In genomic region chr11:54757993-54758392, GRCm38 (mm10) we compare ENCODE assay signal across 10 mouse cellular contexts. TPM values are rescaled to one million over a fixed set of nuclear protein-coding genes. Genes with fewer than 3 reads are reported as not detected.
DNase-seq lines count a peak whose midpoint lies in the region; ATAC-seq lines count a peak whose summit lies in the region.
"Had no signal": no experiment of that assay in that cellular context is flagged by ENCODE, and none has a peak within 500 bp of the region (broad histone marks: within the 10 kb centered on the region; RNA-seq: fewer than 3 reads in every experiment).

No protein-coding gene starts in this region.

- no peak overlapping the region for H3K4me3 ChIP-seq in neural tube, embryonic 14.5 days (ENCODE audit: low read depth, low read length)
- H3K4me3 ChIP-seq in neural tube, embryonic 15.5 days (replicated peaks): no peak overlapping the region
- H3K4me3 ChIP-seq: liver, embryonic 13.5 days; neural tube, embryonic 13.5 days had no signal

- no peak overlapping the region for H3K27ac ChIP-seq in neural tube, embryonic 14.5 days (ENCODE audit: low read depth, low read length)
- no peak overlapping the region for H3K27ac ChIP-seq in neural tube, embryonic 15.5 days (replicated peaks)
- H3K27ac ChIP-seq: liver, embryonic 13.5 days had no signal

- no peak overlapping the region for H3K9ac ChIP-seq in neural tube, embryonic 14.5 days (replicated peaks; ENCODE audit: low read depth, low read length)
- H3K9ac ChIP-seq in neural tube, embryonic 15.5 days (replicated peaks): no peak overlapping the region
- H3K9ac ChIP-seq: liver, embryonic 13.5 days; neural tube, embryonic 13.5 days had no signal

- ATAC-seq in neural tube, embryonic 14.5 days (ENCODE audit: low read depth): peak; percentile 57; the same call in 1 of the 2 replicates
- ATAC-seq in neural tube, embryonic 15.5 days (ENCODE audit: low FRiP score): no peak

- no peaks in the 10 kb centered on the region for H3K9me3 ChIP-seq in neural tube, embryonic 14.5 days (ENCODE audit: control insufficient read depth, low read length)
- H3K9me3 ChIP-seq in neural tube, embryonic 15.5 days (replicated peaks): no peaks in the 10 kb centered on the region
- H3K9me3 ChIP-seq: liver, embryonic 13.5 days; neural tube, embryonic 13.5 days had no signal

- peaks cover 18% of the 10 kb centered on the region for H3K4me1 ChIP-seq in neural tube, embryonic 14.5 days (ENCODE audit: control insufficient read depth, insufficient read depth, low read length)
- peaks cover 31% of the 10 kb centered on the region for H3K4me1 ChIP-seq in neural tube, embryonic 15.5 days

- H3K36me3 ChIP-seq in neural tube, embryonic 14.5 days (ENCODE audit: control insufficient read depth, insufficient read depth, low read length): no peaks in the 10 kb centered on the region
- H3K36me3 ChIP-seq in neural tube, embryonic 15.5 days: no peaks in the 10 kb centered on the region

- H3K27me3 ChIP-seq in neural tube, embryonic 14.5 days (ENCODE audit: control insufficient read depth, insufficient read depth, low read length): no peaks in the 10 kb centered on the region
- H3K27me3 ChIP-seq in neural tube, embryonic 15.5 days (replicated peaks): no peaks in the 10 kb centered on the region
- H3K27me3 ChIP-seq: liver, embryonic 13.5 days; neural tube, embryonic 13.5 days had no signal

- H3K4me2 ChIP-seq in neural tube, embryonic 14.5 days (ENCODE audit: low read depth, low read length): no peak overlapping the region
- no peak overlapping the region for H3K4me2 ChIP-seq in neural tube, embryonic 15.5 days
- H3K4me2 ChIP-seq: liver, embryonic 13.5 days; neural tube, embryonic 13.5 days had no signal

- 19% methylated on average over 1 of the region's 1 CpGs for whole genome bisulfite sequencing in neural tube, embryonic 14.5 days
- WGBS in neural tube, embryonic 15.5 days: 11% methylated on average over 1 of the region's 1 CpGs

- intact Hi-C loops in heart, postnatal 25 days (cut with DNase I): no loop called here
- intact Hi-C loops in left cerebral cortex, postnatal 14 days (cut with DNase I): no loop called here

- DNase-seq in gastrocnemius, adult 18-20 months (ENCODE audit: low spot score): peak; percentile 28
- DNase-seq in gastrocnemius, postnatal 10 days: no peak
- DNase-seq in heart, postnatal 25 days (ENCODE audit: low spot score): peak; percentile 20
- DNase-seq in naive thymus-derived CD4-positive, alpha-beta T cell, adult 2 months (ENCODE audit: low read depth): peak; percentile 41
- DNase-seq in cerebellum, postnatal 25 days: no peak
- DNase-seq in left cerebral cortex, postnatal 14 days (ENCODE audit: low spot score in 2 of 2): no peak
- DNase-seq: liver, embryonic 13.5 days had no signal

RNA-seq across cellular contexts. Expression of gene Cdc42se2, which starts 29.5 kb away (rescaled TPM):
- total RNA-seq in gastrocnemius, adult 18-20 months (2021): 10 to 100 TPM; 14.2 to 17.1 TPM
- total RNA-seq in gastrocnemius, postnatal 10 days (2021): 10 to 100 TPM; 22.1 to 22.5 TPM
- polyA plus RNA-seq in neural tube, embryonic 14.5 days (2014; fragmentation: Nextera tagmentation; extraction: Ambion mirVana): 152 and 153 TPM in 2 replicates
- 120 and 130 TPM in 2 replicates for polyA plus RNA-seq in neural tube, embryonic 15.5 days (2015; fragmentation: Nextera tagmentation; extraction: Ambion mirVana)
- total RNA-seq in heart, postnatal 25 days (2021): 10 to 100 TPM; 25.8 to 29.0 TPM
- total RNA-seq in left cerebral cortex, postnatal 14 days (2021): 100 to 1,000 TPM; 175 to 185 TPM

Comparison
In these comparisons a context has a peak if more than half of its experiments do, and no peak if none do; other contexts are left out.
1. DNase-seq: peak in gastrocnemius, adult 18-20 months (single experiment), heart, postnatal 25 days (single experiment) and naive thymus-derived CD4-positive, alpha-beta T cell, adult 2 months (single experiment); none in gastrocnemius, postnatal 10 days (single experiment), cerebellum, postnatal 25 days (0 of 2) and left cerebral cortex, postnatal 14 days (0 of 2).
2. RNA of gene Cdc42se2, which starts 29.5 kb away (total RNA-seq): 175 to 185 TPM in left cerebral cortex, postnatal 14 days; 25.8 to 29.0 TPM in heart, postnatal 25 days, 22.1 to 22.5 TPM in gastrocnemius, postnatal 10 days and 14.2 to 17.1 TPM in gastrocnemius, adult 18-20 months; every median in the first group is over 4 times any median in the second.